Mouse (Mus musculus): Measurements from ENCODE around the gene Prdm11. TPM values are rescaled to one million over a fixed set of nuclear protein-coding genes. Genes with fewer than 3 reads are reported as not detected.

The Prdm11 gene
- polyA plus RNA-seq, 1 experiment = 7.6 TPM

DNA sequence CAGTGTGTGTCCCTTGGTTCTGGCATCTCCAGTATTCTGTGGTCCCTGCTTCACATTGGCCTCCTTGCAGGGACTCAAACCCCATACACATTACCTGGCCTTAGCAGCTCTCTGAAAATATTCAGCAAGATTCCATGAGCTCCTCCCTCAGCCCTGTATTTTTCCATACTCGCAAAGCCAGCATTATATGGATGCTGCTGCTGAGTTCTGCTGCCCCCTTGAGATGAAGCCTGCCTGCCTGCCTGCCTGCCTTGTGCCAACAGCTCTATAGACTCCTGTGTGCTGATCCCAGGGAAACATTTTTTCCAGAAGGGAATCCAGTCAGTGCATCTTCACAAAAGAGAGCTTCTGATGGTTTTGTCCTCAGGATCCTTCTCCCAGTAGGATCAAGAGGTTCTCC is 5.9 kb upstream of the Prdm11 start:
- 49% methylated on average over 1 of the region's 1 CpGs for WGBS
- TF ChIP-seq CTCF (IDR thresholded peaks at IDR 0.05; ENCODE audit: control insufficient read depth, insufficient read depth, low read length) = no peak
- TF ChIP-seq POLR2A (IDR thresholded peaks at IDR 0.05; ENCODE audit: borderline replicate concordance, control insufficient read depth, low read depth, low read length) = no peak
- no peak overlapping the region for H3K4me3 ChIP-seq (replicated peaks; ENCODE audit: control insufficient read depth, low read depth, low read length)
- peaks cover 1% of the 10 kb centered on the region for H3K4me1 ChIP-seq (ENCODE audit: control insufficient read depth, insufficient read depth, low read length)
- no peak overlapping the region for H3K27ac ChIP-seq (ENCODE audit: control insufficient read depth, insufficient read depth, low read depth, low read length, poor library complexity)

DNA sequence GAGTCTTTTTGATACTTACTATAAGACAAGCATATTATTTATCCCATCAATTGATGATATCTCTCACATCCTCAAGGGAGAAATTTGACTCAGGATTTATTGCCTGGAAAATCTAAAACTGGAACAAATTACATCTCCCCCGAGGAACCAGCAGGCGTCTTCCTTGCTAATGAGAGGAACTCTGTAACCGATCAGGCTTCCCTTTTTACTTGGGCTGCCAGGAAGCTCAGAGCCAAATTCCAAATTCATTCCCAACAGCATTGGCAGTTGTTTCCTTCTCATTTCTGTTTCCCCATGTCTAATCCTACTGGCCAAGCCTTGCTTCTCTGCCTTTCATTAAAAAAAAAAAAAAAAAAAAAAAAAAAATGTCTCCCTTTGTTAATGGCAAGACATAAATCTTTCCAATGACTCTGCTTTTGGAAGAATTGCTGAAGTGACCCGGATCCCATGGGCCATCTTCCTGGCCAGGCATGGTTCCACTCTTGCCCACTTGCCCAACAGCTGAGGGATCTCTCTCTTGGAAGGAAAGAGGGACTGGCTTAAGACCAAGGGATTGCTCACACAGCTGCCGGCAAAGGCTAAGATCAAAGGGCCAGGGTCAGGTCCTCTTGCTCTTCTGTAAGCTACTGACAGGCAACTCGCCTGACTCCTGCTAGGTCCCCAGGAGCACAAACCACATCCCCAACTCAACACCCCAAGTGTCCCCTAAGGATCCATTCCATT is 2.8 kb upstream of the Prdm11 start:
- no peak overlapping the region for H3K4me3 ChIP-seq (replicated peaks; ENCODE audit: control insufficient read depth, low read depth, low read length)
- H3K4me1 ChIP-seq (ENCODE audit: control insufficient read depth, insufficient read depth, low read length) = peaks cover 1% of the 10 kb centered on the region
- TF ChIP-seq POLR2A (IDR thresholded peaks at IDR 0.05; ENCODE audit: borderline replicate concordance, control insufficient read depth, low read depth, low read length) (no peak), CTCF (IDR thresholded peaks at IDR 0.05; ENCODE audit: control insufficient read depth, insufficient read depth, low read length) (no peak)
- no peak overlapping the region for H3K27ac ChIP-seq (ENCODE audit: control insufficient read depth, insufficient read depth, low read depth, low read length, poor library complexity)
- WGBS = 30% methylated on average over 6 of the region's 6 CpGs

DNA sequence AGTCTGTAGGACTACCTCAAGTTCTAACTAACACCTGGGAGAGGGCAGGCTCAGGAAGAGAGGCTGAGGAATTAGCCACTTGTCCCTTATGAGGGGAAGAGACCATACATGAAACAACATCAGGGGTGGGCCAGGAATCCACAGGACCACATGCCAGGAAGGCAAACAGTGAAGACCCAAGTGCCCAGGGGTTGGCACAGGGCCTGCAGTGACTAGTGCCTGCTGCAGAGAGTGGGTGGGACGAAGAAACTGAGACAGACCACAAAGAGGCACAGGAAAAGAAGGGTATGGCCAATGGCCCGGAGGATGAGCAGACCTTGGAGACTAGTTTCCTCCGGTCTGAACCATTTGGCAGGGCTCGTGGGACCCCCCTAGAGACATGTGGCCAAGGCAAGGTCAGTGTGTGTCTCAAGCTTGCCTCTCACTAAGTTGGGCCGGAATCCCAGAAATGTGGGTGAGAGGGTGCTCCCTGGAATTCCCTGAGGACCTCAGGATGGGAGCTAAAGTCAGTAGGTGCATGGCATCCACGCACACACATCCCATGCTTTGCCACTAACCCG is 1.6 kb upstream of the Prdm11 start:
- 48% methylated on average over 7 of the region's 7 CpGs for WGBS
- peaks cover 1% of the 10 kb centered on the region for H3K4me1 ChIP-seq (ENCODE audit: control insufficient read depth, insufficient read depth, low read length)
- TF ChIP-seq POLR2A (IDR thresholded peaks at IDR 0.05; ENCODE audit: borderline replicate concordance, control insufficient read depth, low read depth, low read length) (no peak), CTCF (IDR thresholded peaks at IDR 0.05; ENCODE audit: control insufficient read depth, insufficient read depth, low read length) (no peak)

DNA sequence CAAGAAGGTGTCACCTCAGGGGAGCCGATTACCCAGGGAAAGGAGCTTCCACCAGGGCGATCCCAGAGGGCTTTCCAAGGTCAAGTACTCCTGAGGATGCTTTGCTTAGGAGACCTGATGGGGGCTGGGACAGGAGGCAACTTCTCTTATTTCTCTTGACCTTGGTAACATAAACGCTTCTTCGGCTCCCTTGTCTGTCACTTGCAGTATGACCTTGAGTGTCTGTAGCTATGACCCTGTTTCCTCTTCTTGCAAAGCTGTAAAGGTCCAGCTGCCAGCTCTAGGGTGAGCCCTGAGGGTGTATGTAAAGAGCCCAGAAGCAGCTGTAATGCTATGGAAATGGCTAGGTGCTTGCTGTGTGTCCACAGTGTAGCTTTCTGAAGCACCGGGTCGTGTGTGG is 1.1 kb upstream of the Prdm11 start:
- Histone ChIP-seq H3K4me3 (replicated peaks; ENCODE audit: control insufficient read depth, low read depth, low read length) (no peak overlapping the region), H3K27ac (ENCODE audit: control insufficient read depth, insufficient read depth, low read depth, low read length, poor library complexity) (no peak overlapping the region), H3K4me1 (ENCODE audit: control insufficient read depth, insufficient read depth, low read length) (peaks cover 1% of the 10 kb centered on the region)
- TF ChIP-seq CTCF (IDR thresholded peaks at IDR 0.05; ENCODE audit: control insufficient read depth, insufficient read depth, low read length) (no peak), POLR2A (IDR thresholded peaks at IDR 0.05; ENCODE audit: borderline replicate concordance, control insufficient read depth, low read depth, low read length) (no peak)
- 72% methylated on average over 6 of the region's 6 CpGs for WGBS

More for the DNA sequence above, 1.6 kb upstream of the Prdm11 start:
- Histone ChIP-seq H3K4me3 (replicated peaks; ENCODE audit: control insufficient read depth, low read depth, low read length) (no peak overlapping the region), H3K27ac (ENCODE audit: control insufficient read depth, insufficient read depth, low read depth, low read length, poor library complexity) (no peak overlapping the region)

DNA sequence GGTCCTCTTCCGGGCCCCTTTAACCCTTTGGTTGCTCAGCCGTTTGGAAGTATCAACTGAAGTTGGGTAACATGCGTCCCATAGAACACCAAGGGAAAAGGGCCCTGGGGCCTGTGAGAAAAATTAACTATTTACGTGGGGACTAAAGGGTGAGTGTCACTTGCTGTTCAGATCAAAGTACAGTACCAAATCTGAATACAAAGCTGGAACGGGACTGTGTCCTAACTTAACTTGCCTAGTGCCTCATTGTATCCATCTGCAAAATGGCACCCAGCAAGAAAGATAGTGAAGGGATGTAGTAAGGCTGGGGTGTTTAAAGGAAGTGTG is 505 bp upstream of the Prdm11 start:
- H3K4me1 ChIP-seq (ENCODE audit: control insufficient read depth, insufficient read depth, low read length) = peaks cover 1% of the 10 kb centered on the region
- H3K27ac ChIP-seq (ENCODE audit: control insufficient read depth, insufficient read depth, low read depth, low read length, poor library complexity) = peak overlapping the region; percentile 79; the same call in 1 of the 2 replicates
- TF ChIP-seq CTCF (IDR thresholded peaks at IDR 0.05; ENCODE audit: control insufficient read depth, insufficient read depth, low read length) (no peak), POLR2A (IDR thresholded peaks at IDR 0.05; ENCODE audit: borderline replicate concordance, control insufficient read depth, low read depth, low read length) (no peak)
- peak overlapping the region; percentile 71 for H3K4me3 ChIP-seq (replicated peaks; ENCODE audit: control insufficient read depth, low read depth, low read length)
- WGBS = 17% methylated on average over 5 of the region's 5 CpGs

DNA sequence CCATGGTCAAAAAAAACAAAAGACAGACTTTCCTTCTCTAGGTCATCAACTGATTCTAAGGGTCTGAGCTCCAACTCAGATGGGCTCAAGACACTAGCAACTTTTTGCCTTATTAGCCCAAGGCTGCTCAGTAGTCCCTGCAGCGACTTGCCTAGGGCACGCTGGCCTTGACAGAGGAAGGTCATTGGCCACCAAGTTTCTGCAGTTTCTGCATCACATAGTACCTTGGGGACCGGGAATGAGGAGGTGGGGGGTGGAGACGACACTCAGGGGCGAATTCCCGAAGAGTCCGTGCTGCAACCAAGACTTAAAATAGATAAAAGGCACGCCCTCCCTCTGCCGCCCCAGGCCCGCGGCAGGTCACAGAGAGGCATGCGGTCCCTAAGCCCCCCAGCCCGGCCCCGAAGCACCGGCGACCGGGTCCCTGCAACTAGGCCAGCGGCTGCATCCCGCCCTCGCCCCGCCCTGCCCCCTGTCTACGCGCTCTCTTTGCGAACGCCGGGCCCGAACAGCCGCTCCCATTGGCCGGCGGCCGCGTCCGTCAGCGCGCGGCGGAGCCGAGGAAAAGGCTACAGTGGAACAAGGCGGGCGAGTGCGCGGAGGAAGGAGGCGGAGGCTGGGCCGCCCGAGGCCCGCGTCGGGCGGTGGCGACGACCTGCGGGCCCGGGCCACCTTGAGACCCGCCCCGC is 694 bp downstream of the Prdm11 start:
- TF ChIP-seq CTCF (IDR thresholded peaks at IDR 0.05; ENCODE audit: control insufficient read depth, insufficient read depth, low read length) (no peak), POLR2A (IDR thresholded peaks at IDR 0.05; ENCODE audit: borderline replicate concordance, control insufficient read depth, low read depth, low read length) (peak; percentile 93; the same call in 1 of the 2 replicates)
- H3K27ac ChIP-seq (ENCODE audit: control insufficient read depth, insufficient read depth, low read depth, low read length, poor library complexity) = peak overlapping the region; percentile 79; the same call in 1 of the 2 replicates
- WGBS = under 1% methylated on average over 54 of the region's 55 CpGs
- H3K4me1 ChIP-seq (ENCODE audit: control insufficient read depth, insufficient read depth, low read length) = peaks cover 1% of the 10 kb centered on the region
- H3K4me3 ChIP-seq (replicated peaks; ENCODE audit: control insufficient read depth, low read depth, low read length) = peak overlapping the region; percentile 71

DNA sequence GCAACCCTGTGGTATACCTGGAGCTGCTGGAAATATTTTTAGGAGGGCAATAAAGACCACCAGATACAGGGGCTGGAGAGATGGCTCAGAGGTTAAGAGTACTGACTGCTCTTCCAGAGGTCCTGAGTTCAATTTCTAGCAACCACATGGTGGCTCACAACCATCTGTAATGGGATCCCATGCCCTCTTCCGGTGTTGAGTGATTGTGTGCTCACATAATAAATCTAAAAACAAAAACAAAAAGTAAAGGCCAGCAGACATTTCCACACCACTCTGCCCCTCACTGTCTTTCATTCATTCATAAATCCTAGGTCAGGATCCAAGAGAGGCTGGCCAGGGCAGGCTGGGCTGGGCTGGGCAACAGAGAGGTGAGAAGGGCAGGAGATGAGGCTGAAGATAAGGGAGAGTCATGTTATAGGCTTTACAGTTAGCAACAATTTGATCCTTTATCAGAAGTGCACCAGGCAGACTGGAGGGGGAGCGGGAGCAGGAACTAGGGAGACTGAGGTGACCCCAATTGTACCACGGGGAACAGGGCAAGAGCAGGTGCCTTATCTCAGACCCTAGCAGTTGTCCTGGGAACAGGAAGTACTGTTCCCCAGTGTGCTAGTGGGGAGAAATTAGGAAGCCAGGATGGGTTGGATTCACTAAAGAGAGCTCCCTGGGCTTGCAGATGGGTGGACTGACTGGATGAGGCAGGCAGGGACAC is 2.4 kb downstream of the Prdm11 start:
- WGBS = 63% methylated on average over 3 of the region's 3 CpGs
- no peak for TF ChIP-seq POLR2A (IDR thresholded peaks at IDR 0.05; ENCODE audit: borderline replicate concordance, control insufficient read depth, low read depth, low read length)
- TF ChIP-seq CTCF (IDR thresholded peaks at IDR 0.05; ENCODE audit: control insufficient read depth, insufficient read depth, low read length) = no peak
- Histone ChIP-seq H3K27ac (ENCODE audit: control insufficient read depth, insufficient read depth, low read depth, low read length, poor library complexity) (no peak overlapping the region), H3K4me1 (ENCODE audit: control insufficient read depth, insufficient read depth, low read length) (no peaks in the 10 kb centered on the region; the same call in 1 of the 2 replicates), H3K4me3 (replicated peaks; ENCODE audit: control insufficient read depth, low read depth, low read length) (no peak overlapping the region)

DNA sequence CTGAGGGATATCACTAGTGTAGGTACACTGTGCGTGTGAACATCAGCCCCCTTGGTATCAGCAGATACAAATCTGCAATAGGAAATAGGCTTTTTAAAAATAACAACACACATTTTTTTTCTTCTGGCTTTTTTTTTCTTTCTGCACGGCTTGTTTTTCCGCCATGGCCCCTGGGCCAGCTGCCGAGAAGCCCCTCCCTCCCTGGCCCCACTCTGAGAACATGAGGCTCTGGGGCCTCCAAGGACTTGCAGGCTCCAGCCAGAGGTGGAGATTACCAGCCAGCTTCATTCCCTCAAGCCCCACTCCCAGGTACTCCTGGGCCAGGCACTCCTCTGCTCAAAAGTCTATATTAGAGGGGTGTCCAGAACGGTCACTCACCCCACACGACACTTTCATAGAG is 4.5 kb downstream of the Prdm11 start:
- 58% methylated on average over 6 of the region's 6 CpGs for WGBS

More for the DNA sequence above, 4.5 kb downstream of the Prdm11 start:
- Histone ChIP-seq H3K27ac (ENCODE audit: control insufficient read depth, insufficient read depth, low read depth, low read length, poor library complexity) (no peak overlapping the region), H3K4me1 (ENCODE audit: control insufficient read depth, insufficient read depth, low read length) (no peaks in the 10 kb centered on the region; the same call in 1 of the 2 replicates), H3K4me3 (replicated peaks; ENCODE audit: control insufficient read depth, low read depth, low read length) (no peak overlapping the region)
- no peak for TF ChIP-seq POLR2A (IDR thresholded peaks at IDR 0.05; ENCODE audit: borderline replicate concordance, control insufficient read depth, low read depth, low read length)
- TF ChIP-seq CTCF (IDR thresholded peaks at IDR 0.05; ENCODE audit: control insufficient read depth, insufficient read depth, low read length) = no peak
